Mouse (Mus musculus): ENCODE results near the gene Dock7. TPM values are rescaled to one million over a fixed set of nuclear protein-coding genes. Genes with fewer than 3 reads are reported as not detected.

The Dock7 gene
- polyA plus RNA-seq, 1 experiment from 2014 or later = 20.1 TPM

GRCm38 (mm10) chr4:99068806-99069205, 51.9 kb downstream of the Dock7 start:
- Histone ChIP-seq H3K4me1 (replicated peaks) (no peaks in the 10 kb centered on the region), H3K36me3 (peaks cover 21% of the 10 kb centered on the region), H3K9ac (no peak overlapping the region), H3K9me3 (replicated peaks) (no peaks in the 10 kb centered on the region), H3K27ac (no peak overlapping the region), H3K4me2 (no peak overlapping the region), H3K4me3 (no peak overlapping the region), H3K27me3 (no peaks in the 10 kb centered on the region)
- no peak for ATAC-seq (replicated peaks; ENCODE audit: insufficient number of reproducible peaks, insufficient read depth, low FRiP score, low read depth)
- 73% methylated on average over 6 of the region's 6 CpGs for WGBS

- no peak overlapping the region for H3K27ac ChIP-seq
- no peak overlapping the region for H3K9ac ChIP-seq
- 58% methylated on average over 5 of the region's 5 CpGs for WGBS
- H3K36me3 ChIP-seq = peaks cover 11% of the 10 kb centered on the region; the same call in 1 of the 2 replicates
- H3K4me3 ChIP-seq = no peak overlapping the region
- no peak for ATAC-seq (replicated peaks; ENCODE audit: insufficient number of reproducible peaks, insufficient read depth, low FRiP score, low read depth)
- H3K9me3 ChIP-seq (replicated peaks) = no peaks in the 10 kb centered on the region
- no peak overlapping the region for H3K4me2 ChIP-seq
- H3K4me1 ChIP-seq (replicated peaks) = no peaks in the 10 kb centered on the region
- no peaks in the 10 kb centered on the region for H3K27me3 ChIP-seq
These were observed 56.2 kb downstream of the Dock7 start for GRCm38 (mm10) chr4:99064524-99064923.

DNA sequence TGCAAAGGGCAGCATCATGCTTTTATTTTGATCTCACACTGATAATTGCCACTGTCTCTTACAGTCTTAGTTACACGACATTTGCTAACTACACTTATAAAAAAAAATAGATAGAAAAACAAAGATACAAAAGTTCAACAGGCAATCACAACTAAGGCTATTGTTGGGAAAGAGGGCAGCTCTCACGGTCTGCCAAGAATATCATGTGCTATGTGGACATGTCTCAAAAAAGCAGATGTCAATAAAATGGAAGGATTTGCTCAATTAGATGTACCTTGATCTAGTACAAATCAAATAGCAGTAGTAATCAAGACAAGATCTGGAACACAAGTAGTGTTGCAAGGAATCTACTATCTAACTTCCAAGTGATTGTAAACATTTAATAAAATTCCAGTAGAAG, 72.1 kb downstream of the Dock7 start:
- ATAC-seq (replicated peaks; ENCODE audit: insufficient number of reproducible peaks, insufficient read depth, low FRiP score, low read depth) = no peak
- 0 out of 2 replicates have a peak, but pooled peaks cover 8% of the 10 kb centered on the region for H3K36me3 ChIP-seq
- no peak overlapping the region for H3K27ac ChIP-seq
- no peak overlapping the region for H3K9ac ChIP-seq
- no peaks in the 10 kb centered on the region for H3K27me3 ChIP-seq
- WGBS = 68% methylated on average over 2 of the region's 2 CpGs
- no peak overlapping the region for H3K4me2 ChIP-seq
- no peaks in the 10 kb centered on the region for H3K4me1 ChIP-seq (replicated peaks)
- H3K9me3 ChIP-seq (replicated peaks) = no peaks in the 10 kb centered on the region
- no peak overlapping the region for H3K4me3 ChIP-seq

DNA sequence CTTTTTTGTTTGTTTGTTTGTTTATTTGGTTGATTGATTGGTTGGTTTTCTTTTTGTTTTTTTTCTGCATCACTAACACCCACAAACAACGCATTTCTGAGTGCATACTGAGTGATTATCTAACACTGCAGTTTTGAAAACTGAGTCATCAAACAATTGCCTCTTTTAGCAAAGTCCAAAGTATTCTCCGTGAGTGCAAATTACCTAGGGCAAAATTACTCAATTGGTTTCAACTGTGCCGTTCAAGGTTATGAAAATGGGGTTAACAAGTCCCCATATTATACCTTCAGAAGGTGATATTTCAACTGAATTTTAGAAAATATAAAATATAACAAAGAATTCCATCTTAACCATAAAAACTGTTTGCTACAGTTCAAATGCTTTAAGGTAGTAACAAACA, 74.2 kb downstream of the Dock7 start:
- Histone ChIP-seq H3K27ac (no peak overlapping the region), H3K9ac (no peak overlapping the region), H3K4me1 (replicated peaks) (no peaks in the 10 kb centered on the region), H3K27me3 (no peaks in the 10 kb centered on the region), H3K36me3 (peaks cover 19% of the 10 kb centered on the region), H3K4me3 (no peak overlapping the region), H3K4me2 (no peak overlapping the region), H3K9me3 (replicated peaks) (no peaks in the 10 kb centered on the region)
- WGBS = 74% methylated on average over 3 of the region's 3 CpGs
- ATAC-seq (replicated peaks; ENCODE audit: insufficient number of reproducible peaks, insufficient read depth, low FRiP score, low read depth) = no peak

DNA sequence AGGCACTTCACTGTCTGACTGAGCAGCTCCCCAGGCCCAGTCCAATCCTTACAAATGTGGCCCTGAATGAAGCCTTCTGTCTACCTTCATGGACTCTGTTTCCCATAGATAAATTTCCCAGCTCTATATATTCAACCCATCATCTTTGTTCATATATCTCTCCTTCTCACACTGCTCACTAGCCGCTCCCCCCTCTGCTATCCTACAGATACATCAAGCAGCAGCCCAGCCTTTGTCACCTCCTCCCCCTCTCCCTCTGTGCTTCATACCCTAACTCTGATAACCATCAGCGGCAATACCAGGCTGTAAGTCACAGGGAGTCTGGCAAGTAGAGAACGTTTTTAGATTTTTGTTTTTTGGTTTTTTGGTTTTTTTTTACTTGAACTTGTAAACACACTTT, 75.9 kb downstream of the Dock7 start:
- Histone ChIP-seq H3K36me3 (peaks cover 19% of the 10 kb centered on the region), H3K27me3 (no peaks in the 10 kb centered on the region), H3K4me2 (no peak overlapping the region), H3K27ac (no peak overlapping the region), H3K4me3 (no peak overlapping the region), H3K4me1 (replicated peaks) (no peaks in the 10 kb centered on the region), H3K9ac (no peak overlapping the region), H3K9me3 (replicated peaks) (no peaks in the 10 kb centered on the region)
- WGBS = 56% methylated on average over 3 of the region's 3 CpGs
- no peak for ATAC-seq (replicated peaks; ENCODE audit: insufficient number of reproducible peaks, insufficient read depth, low FRiP score, low read depth)

GRCm38 (mm10) chr4:99032921-99033320, 87.8 kb downstream of the Dock7 start:
- no peak overlapping the region for H3K9ac ChIP-seq
- H3K27me3 ChIP-seq = no peaks in the 10 kb centered on the region
- WGBS = 67% methylated on average over 4 of the region's 4 CpGs
- ATAC-seq (replicated peaks; ENCODE audit: insufficient number of reproducible peaks, insufficient read depth, low FRiP score, low read depth) = no peak
- no peaks in the 10 kb centered on the region for H3K36me3 ChIP-seq
- no peak overlapping the region for H3K4me3 ChIP-seq
- no peak overlapping the region for H3K27ac ChIP-seq
- no peak overlapping the region for H3K4me2 ChIP-seq
- H3K4me1 ChIP-seq (replicated peaks) = no peaks in the 10 kb centered on the region
- H3K9me3 ChIP-seq (replicated peaks) = no peaks in the 10 kb centered on the region

GRCm38 (mm10) chr4:99030686-99031085, 90.0 kb downstream of the Dock7 start, which contains the start of gene Angptl3:
Angptl3 (plus strand) TSS chr4:99030954.
- Histone ChIP-seq H3K27ac (no peak within 1 kb of the TSS), H3K4me2 (no peak within 1 kb of the TSS), H3K9ac (no peak within 1 kb of the TSS), H3K4me3 (no peak within 1 kb of the TSS), H3K4me1 (replicated peaks) (no peaks in the 10 kb centered on the region), H3K36me3 (no peaks in the 10 kb centered on the region), H3K9me3 (replicated peaks) (no peaks in the 10 kb centered on the region), H3K27me3 (no peaks in the 10 kb centered on the region)
- no peak for ATAC-seq (replicated peaks; ENCODE audit: insufficient number of reproducible peaks, insufficient read depth, low FRiP score, low read depth)
- WGBS = 89% methylated on average over 2 of the region's 2 CpGs

DNA sequence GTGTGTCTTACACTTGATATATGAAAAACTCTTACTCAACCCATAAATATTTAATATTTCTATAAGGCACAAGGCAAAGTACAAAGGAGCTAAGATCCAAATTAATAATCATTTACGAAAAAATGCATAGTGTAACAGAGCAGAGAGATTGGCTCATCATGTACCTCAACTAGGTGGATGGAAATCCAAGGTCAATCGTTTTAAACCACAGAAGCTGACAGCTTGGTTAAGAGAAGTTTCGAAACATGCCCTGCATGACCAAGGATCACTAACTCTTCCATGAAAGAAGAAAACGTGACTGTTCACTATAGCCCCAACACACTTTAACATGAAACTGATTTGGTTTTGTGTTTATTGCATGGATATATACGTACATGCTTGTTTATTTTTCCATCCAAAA, 92.3 kb downstream of the Dock7 start:
- no peak for ATAC-seq (replicated peaks; ENCODE audit: insufficient number of reproducible peaks, insufficient read depth, low FRiP score, low read depth)
- no peak overlapping the region for H3K4me3 ChIP-seq
- WGBS = 88% methylated on average over 5 of the region's 5 CpGs
- no peak overlapping the region for H3K27ac ChIP-seq
- H3K9me3 ChIP-seq (replicated peaks) = no peaks in the 10 kb centered on the region
- H3K36me3 ChIP-seq = no peaks in the 10 kb centered on the region
- H3K9ac ChIP-seq = no peak overlapping the region
- H3K27me3 ChIP-seq = no peaks in the 10 kb centered on the region
- H3K4me2 ChIP-seq = no peak overlapping the region
- H3K4me1 ChIP-seq (replicated peaks) = no peaks in the 10 kb centered on the region

- H3K36me3 ChIP-seq = no peaks in the 10 kb centered on the region
- H3K9me3 ChIP-seq (replicated peaks) = no peaks in the 10 kb centered on the region
- H3K9ac ChIP-seq = no peak overlapping the region
- ATAC-seq (replicated peaks; ENCODE audit: insufficient number of reproducible peaks, insufficient read depth, low FRiP score, low read depth) = no peak
- WGBS = 93% methylated on average over 8 of the region's 8 CpGs
- H3K4me2 ChIP-seq = no peak overlapping the region
- H3K4me1 ChIP-seq (replicated peaks) = no peaks in the 10 kb centered on the region
- no peak overlapping the region for H3K27ac ChIP-seq
- no peaks in the 10 kb centered on the region for H3K27me3 ChIP-seq
- H3K4me3 ChIP-seq = no peak overlapping the region
These were observed 98.5 kb downstream of the Dock7 start for GRCm38 (mm10) chr4:99022221-99022620.

DNA sequence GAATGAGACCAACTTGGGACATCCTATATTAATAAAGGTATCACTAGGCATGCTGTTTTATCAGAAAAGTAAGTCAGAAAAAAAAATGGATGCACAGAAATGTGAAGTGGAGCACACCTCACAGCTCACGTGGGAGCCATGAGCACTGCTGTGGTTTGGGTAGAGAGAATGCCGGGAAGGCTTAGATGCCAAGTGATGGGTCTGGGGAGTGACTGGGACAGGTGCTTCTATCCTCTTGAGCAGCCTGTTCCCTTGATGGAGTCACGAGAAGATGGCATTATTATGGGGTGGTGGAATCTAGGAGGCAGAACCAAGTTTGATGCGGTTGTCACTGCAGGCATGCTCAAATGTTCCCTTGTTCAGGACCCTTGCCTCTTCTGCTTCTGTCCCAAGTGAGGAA, 109.7 kb downstream of the Dock7 start:
- Histone ChIP-seq H3K36me3 (peaks cover 8% of the 10 kb centered on the region; the same call in 1 of the 2 replicates), H3K9me3 (replicated peaks) (no peaks in the 10 kb centered on the region), H3K4me2 (no peak overlapping the region), H3K4me1 (replicated peaks) (no peaks in the 10 kb centered on the region), H3K27me3 (no peaks in the 10 kb centered on the region), H3K9ac (no peak overlapping the region), H3K27ac (no peak overlapping the region), H3K4me3 (no peak overlapping the region)
- 86% methylated on average over 4 of the region's 4 CpGs for WGBS
- ATAC-seq (replicated peaks; ENCODE audit: insufficient number of reproducible peaks, insufficient read depth, low FRiP score, low read depth) = no peak

- no peaks in the 10 kb centered on the region for H3K9me3 ChIP-seq (replicated peaks)
- no peak overlapping the region for H3K9ac ChIP-seq
- H3K27ac ChIP-seq = no peak overlapping the region
- no peak for ATAC-seq (replicated peaks; ENCODE audit: insufficient number of reproducible peaks, insufficient read depth, low FRiP score, low read depth)
- no peak overlapping the region for H3K4me2 ChIP-seq
- H3K27me3 ChIP-seq = no peaks in the 10 kb centered on the region
- 84% methylated on average over 2 of the region's 2 CpGs for WGBS
- H3K4me3 ChIP-seq = no peak overlapping the region
- no peaks in the 10 kb centered on the region for H3K4me1 ChIP-seq (replicated peaks)
- peaks cover 11% of the 10 kb centered on the region; the same call in 1 of the 2 replicates for H3K36me3 ChIP-seq
These were observed 114.4 kb downstream of the Dock7 start for GRCm38 (mm10) chr4:99006319-99006718.

DNA sequence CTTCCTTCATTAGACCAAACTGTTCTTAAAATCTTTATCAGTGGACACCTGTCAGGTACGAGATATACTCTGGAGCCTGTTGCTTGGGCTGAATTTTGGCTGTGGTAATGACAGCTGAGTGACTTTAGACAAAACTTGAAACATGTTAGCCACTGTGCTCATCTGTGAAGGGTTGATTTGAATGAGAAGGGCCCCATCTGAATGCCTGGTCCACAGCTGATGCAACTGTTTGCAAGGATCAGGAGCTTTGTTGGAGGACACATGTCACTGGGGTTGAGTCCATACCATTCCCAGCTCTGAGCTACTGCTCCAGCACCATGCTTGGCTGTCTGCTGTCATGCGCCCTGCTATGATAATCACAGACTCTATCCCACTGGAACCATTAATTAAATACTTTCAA, 115.1 kb downstream of the Dock7 start:
- Histone ChIP-seq H3K4me3 (no peak overlapping the region), H3K9ac (no peak overlapping the region), H3K4me1 (replicated peaks) (no peaks in the 10 kb centered on the region), H3K27ac (no peak overlapping the region), H3K36me3 (peaks cover 8% of the 10 kb centered on the region; the same call in 1 of the 2 replicates), H3K27me3 (no peaks in the 10 kb centered on the region), H3K9me3 (replicated peaks) (no peaks in the 10 kb centered on the region), H3K4me2 (no peak overlapping the region)
- no peak for ATAC-seq (replicated peaks; ENCODE audit: insufficient number of reproducible peaks, insufficient read depth, low FRiP score, low read depth)
- 84% methylated on average over 2 of the region's 2 CpGs for WGBS
